Mouse (Mus musculus): Measurements from ENCODE around the gene Gmeb1.

- TF ChIP-seq POLR2A (IDR thresholded peaks at IDR 0.05; ENCODE audit: borderline replicate concordance, extremely low read depth, low read depth, low read length) (no peak), CTCF (IDR thresholded peaks at IDR 0.05; ENCODE audit: insufficient read depth, low read length) (no peak)
Observed at GRCm38 (mm10) chr4:132247451-132247997, 13.9 kb downstream of the Gmeb1 start.

All from lung, adult 2 months (tissue).